8 mouse cellular contexts compared by ENCODE assay signal in the genomic region with DNA sequence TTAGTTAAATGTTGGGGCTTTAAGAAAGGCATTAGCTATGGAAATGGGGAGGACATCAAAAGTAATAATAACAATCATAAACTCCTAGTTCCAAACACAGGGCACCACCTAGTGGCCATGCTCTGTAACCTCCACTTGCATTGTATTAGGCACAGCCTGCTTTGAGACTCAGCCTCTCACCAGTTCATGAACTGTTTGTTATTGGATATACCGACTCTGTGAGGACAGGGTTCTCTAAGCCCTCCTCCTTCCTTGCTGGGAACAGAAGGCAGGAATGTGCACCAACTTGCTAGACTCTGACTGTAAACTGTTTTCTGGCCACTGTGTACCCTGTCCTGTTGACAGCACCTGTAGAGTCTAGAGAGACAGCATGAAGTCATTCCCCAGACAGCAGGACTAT.
DNase-seq lines count a peak whose midpoint lies in the region; ATAC-seq and TF ChIP-seq lines count a peak whose summit lies in the region.

No protein-coding gene starts in this region.

- peak; percentile 50 to 59 for DNase-seq in adrenal gland, adult 18-20 months (ENCODE audit: low spot score in 2 of 2)
- DNase-seq in adrenal gland, postnatal 4 days (ENCODE audit: low spot score in 2 of 2), result no peak
- DNase-seq in right cerebral cortex, adult 2 months (ENCODE audit: low spot score in 2 of 2), result peak; percentile 63 to 66
- no peak for DNase-seq in right cerebral cortex, postnatal 25 days
- DNase-seq in heart, postnatal 36 days, result peak; percentile 70
- peak in 1 of 3 experiments; percentile 24 for DNase-seq in liver, embryonic 14.5 days (ENCODE audit: low read depth in 3 of 3, low spot score in 3 of 3)
- DNase-seq in retina, adult 2 months (ENCODE audit: low read depth, low spot score), result peak; percentile 44

- no peaks in the 10 kb centered on the region for H3K27me3 ChIP-seq in liver, embryonic 14.5 days (ENCODE audit: control insufficient read depth, insufficient read depth, low read length)

- intact Hi-C loops in heart, postnatal 36 days (cut with DNase I), result loop anchor here (1.0 to 2.0 kb wide), 3 partner anchors 143 to 469 kb away; no protein-coding TSS in a partner anchor

- WGBS in liver, embryonic 14.5 days (ENCODE audit: insufficient replicate concordance), result 50% methylated on average over 1 of the region's 1 CpGs

- H3K4me3 ChIP-seq in liver, embryonic 14.5 days (ENCODE audit: insufficient read depth in 1 of 2, low read depth in 2 of 2, low read length in 2 of 2), result no peak overlapping the region

- no peak overlapping the region for H3K9ac ChIP-seq in liver, embryonic 14.5 days (replicated peaks)

- ATAC-seq in common myeloid progenitor, adult 5-6 weeks (replicated peaks; ENCODE audit: low read depth, poor library complexity, severe bottlenecking), result peak; percentile 67; the same call in 1 of the 2 replicates
- 0 out of 2 replicates have a peak, but pooled peaks have one; percentile 28 for ATAC-seq in liver, embryonic 14.5 days (ENCODE audit: insufficient read depth)

- peak; percentile 79 for TF ChIP-seq CTCF in liver, embryonic 14.5 days (IDR thresholded peaks at IDR 0.05; ENCODE audit: low read depth)

- peaks cover 89% of the 10 kb centered on the region for H3K36me3 ChIP-seq in liver, embryonic 14.5 days (replicated peaks; ENCODE audit: control insufficient read depth, insufficient read depth, low read depth)

- no peak overlapping the region for H3K4me2 ChIP-seq in liver, embryonic 14.5 days (ENCODE audit: low read depth)

- TF ChIP-seq EP300 in liver, embryonic 14.5 days (IDR thresholded peaks at IDR 0.05; ENCODE audit: low read depth), result no peak

- H3K4me1 ChIP-seq in liver, embryonic 14.5 days (replicated peaks; ENCODE audit: control insufficient read depth in 2 of 2, insufficient read depth in 2 of 2, low read length in 1 of 2), result no peaks in the 10 kb centered on the region

- no peak overlapping the region for H3K27ac ChIP-seq in liver, embryonic 14.5 days

- H3K9me3 ChIP-seq in liver, embryonic 14.5 days (ENCODE audit: control insufficient read depth, low read length), result no peaks in the 10 kb centered on the region

Comparison
In these comparisons a context has a peak if more than half of its experiments do, and no peak if none do; other contexts are left out.
1. DNase-seq: peak in adrenal gland, adult 18-20 months (2 of 2), right cerebral cortex, adult 2 months (2 of 2), heart, postnatal 36 days (2 of 2) and retina, adult 2 months (single experiment); none in adrenal gland, postnatal 4 days (0 of 2) and right cerebral cortex, postnatal 25 days (single experiment).